Mouse (Mus musculus) kidney, adult 2 months (tissue): ENCODE results near the gene Hsp90aa1. TPM values are rescaled to one million over a fixed set of nuclear protein-coding genes. Genes with fewer than 3 reads are reported as not detected.
"Not testable (repeated sequence)": the region's sequence is repeated elsewhere in the genome, so short reads cannot be mapped to it uniquely, and the experiment has no call there.

Experiments used
- DNase-seq: peaks from one replicate; pipeline ENCODE4 v3.0.0; 2021
- H3K27ac ChIP-seq: fragments of 200-500 bp; 2 replicates; pipeline ENCODE4 v1.5.1; 2012; ENCODE audit warnings: low read depth, low read length, control low read depth, inconsistent platforms; ENCODE audit not compliant: insufficient read depth
- H3K27me3 ChIP-seq: fragments of 200-500 bp; replicated peaks from 2 replicates; pipeline ENCODE4 v1.6.1; 2012; ENCODE audit warnings: mild to moderate bottlenecking, moderate library complexity, low read length, inconsistent platforms; ENCODE audit not compliant: control insufficient read depth, insufficient read depth
- H3K36me3 ChIP-seq: fragments of 200-500 bp; 2 replicates; pipeline ENCODE4 v1.6.1; 2012; ENCODE audit warnings: mild to moderate bottlenecking, moderate library complexity, low read length, inconsistent platforms; ENCODE audit not compliant: control insufficient read depth, insufficient read depth
- H3K4me1 ChIP-seq: fragments of 200-500 bp; 2 replicates; pipeline ENCODE4 v1.6.1; 2011; ENCODE audit warnings: low read length; ENCODE audit not compliant: control insufficient read depth, insufficient read depth
- H3K4me3 ChIP-seq: fragments of 200-500 bp; 2 replicates; pipeline ENCODE4 v1.5.1; 2011; ENCODE audit warnings: mild to moderate bottlenecking, low read depth, low read length, control low read depth; ENCODE audit not compliant: insufficient read depth
- CTCF ChIP-seq: fragments of 200-500 bp; conservative IDR thresholded peaks from 2 replicates; pipeline ENCODE4 v1.5.1; 2011; ENCODE audit warnings: low read depth, mild to moderate bottlenecking, control low read depth, low read length, moderate library complexity, mixed read lengths; ENCODE audit not compliant: insufficient read depth, insufficient read length
- POLR2A ChIP-seq: fragments of 200-500 bp; IDR thresholded peaks from one replicate; pipeline ENCODE4 v1.6.1; 2011; ENCODE audit warnings: low read depth, low read length, control low read depth
- WGBS: fragments of 180-500 bp; shearing (Covaris S2); methylation state at CpG from one replicate; pipeline ENCODE4 v1.1.7; 2018; 5-methylcytosine and 5-hydroxymethylcytosine counted together
- polyA plus RNA-seq: library from polyadenylated mRNA; depleted of rRNA; stranded (reverse); fragments of >200 nt; gene quantifications from 2 replicates; pipeline ENCODE4 v1.2.3, GENCODE M21; 2012

Gene Hsp90aa1
- polyA plus RNA-seq, 1 experiment, result 115 TPM

DNA sequence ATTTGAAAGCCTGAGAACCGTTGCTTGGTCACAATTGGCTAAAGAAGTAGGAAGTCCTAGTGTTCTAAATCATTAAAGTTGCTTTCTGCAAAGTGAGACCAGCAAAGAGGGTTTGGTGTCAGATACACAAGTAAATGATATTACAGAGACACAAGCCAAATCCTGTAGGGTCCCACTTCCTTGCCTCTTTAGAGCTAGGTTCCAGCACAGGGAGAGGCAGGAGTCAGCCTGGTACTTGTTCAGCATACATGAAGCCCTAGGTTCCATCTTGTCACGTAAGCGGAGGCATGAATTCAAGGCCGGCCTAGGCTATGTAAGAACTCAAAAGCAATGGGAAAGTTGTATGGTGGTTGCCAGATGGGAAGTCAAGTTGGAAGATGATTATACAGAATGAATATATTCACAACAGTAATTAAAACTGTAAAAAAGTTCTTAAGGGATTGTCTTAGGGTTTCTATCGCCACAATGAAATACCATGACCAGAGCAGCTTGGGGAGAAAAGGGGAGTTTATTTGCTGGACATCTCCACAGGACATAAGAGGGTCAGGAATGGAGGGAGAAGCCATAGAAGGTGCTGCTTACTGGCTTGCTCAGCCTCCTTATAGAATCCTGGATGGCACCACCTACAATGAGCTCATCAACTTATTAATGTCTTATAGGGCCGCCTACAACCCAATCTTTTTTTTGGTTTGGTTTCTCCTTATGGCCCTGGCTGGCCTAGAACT, 12.4 kb downstream of the Hsp90aa1 start:
- DNase-seq, result no peak
- Histone ChIP-seq H3K4me1 (peaks cover 8% of the 10 kb centered on the region), H3K27me3 (no peaks in the 10 kb centered on the region), H3K36me3 (peaks cover 9% of the 10 kb centered on the region), H3K4me3 (no peak overlapping the region), H3K27ac (no peak overlapping the region)
- no peak for TF ChIP-seq CTCF
- TF ChIP-seq POLR2A, result no peak
- 93% methylated on average over 6 of the region's 6 CpGs for WGBS

DNA sequence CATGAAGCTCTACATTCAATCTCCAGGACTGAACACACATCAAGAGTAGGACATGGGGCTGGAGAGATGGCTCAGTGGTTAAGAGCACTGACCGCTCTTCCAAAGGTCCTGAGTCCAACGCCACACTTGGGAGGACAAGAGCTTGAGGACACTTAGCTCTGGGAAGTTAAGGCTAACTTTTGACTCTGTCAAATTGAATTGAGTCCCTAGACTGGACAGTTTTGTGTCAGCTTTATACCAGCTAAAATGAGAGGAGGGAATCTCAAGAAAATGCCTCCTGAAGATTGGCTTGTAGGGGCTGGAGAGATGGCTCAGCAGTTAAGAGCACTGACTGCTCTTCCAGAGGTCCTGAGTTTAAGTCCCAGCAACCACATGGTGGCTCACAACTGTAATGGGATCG, 13.6 kb downstream of the Hsp90aa1 start:
- H3K27me3 ChIP-seq, H3K27ac ChIP-seq, H3K4me1 ChIP-seq, H3K4me3 ChIP-seq, H3K36me3 ChIP-seq, DNase-seq: not testable (repeated sequence)
- 83% methylated on average over 3 of the region's 3 CpGs for WGBS

DNA sequence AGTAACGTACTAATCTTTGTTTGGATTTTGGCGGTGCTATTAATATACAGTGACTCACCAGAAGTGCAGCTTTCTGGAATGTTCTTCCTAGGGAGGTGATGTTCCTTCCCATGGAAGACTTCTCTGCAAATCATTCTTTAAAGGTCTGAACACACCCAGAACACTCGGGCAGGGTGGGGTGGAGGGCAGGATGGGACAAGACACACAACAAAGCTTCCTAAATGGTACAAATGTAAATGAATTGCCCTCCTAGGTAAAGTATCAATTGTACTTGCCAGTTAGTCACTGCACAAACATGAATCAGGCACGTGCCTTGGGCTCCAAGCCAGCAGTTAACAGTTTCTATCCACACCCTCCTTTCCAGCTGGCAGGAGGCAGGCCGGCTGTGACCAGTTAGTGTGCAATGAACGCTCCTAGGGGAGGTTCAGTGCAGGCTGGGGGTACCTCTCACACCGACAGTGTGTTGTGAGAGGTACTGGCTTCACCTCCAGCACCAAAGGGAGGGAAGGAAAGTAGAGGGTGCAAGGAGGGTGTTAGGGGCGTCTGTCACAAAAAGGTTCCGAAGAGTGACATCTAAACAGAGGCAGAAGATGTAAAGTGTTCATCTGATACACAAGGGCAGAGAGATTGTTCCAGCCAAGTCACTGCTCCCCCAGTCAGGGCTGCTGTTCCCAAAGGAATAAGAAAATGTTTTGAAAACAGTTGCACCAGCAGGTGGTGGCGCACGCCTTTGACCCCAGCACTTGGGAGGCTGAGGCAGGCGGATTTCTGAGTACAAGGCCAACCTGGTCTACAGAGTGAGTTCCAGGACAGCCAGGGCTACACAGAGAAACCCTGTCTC, 14.4 kb downstream of the Hsp90aa1 start:
- H3K27me3 ChIP-seq, result no peaks in the 10 kb centered on the region
- no peak overlapping the region for H3K4me3 ChIP-seq
- WGBS, result 36% methylated on average over 12 of the region's 12 CpGs
- DNase-seq, result peak; percentile 91
- H3K4me1 ChIP-seq, result peaks cover 8% of the 10 kb centered on the region
- peaks cover 7% of the 10 kb centered on the region for H3K36me3 ChIP-seq
- TF ChIP-seq POLR2A (no peak), CTCF (no peak)
- peak overlapping the region; percentile 68 for H3K27ac ChIP-seq

DNA sequence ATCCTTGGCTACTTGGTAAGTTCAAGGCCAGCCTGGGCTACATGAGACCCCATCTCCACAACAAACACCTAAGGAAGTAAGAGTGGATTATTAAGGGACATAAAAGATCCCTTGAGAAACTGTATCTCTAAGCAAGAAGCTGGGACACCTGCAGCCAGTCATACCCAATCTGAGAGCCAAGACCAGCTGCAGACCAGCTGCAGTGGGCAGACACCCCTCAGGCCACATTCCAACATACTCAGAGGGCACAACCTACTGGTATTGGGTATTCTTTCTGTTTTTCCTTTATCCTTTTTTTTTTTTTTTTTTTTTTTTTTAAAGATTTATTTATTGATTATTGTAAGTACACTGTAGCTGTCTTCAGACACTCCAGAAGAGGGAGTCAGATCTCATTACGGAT, 18.9 kb downstream of the Hsp90aa1 start:
- H3K4me1 ChIP-seq, result peaks cover 8% of the 10 kb centered on the region
- no peak for TF ChIP-seq CTCF
- TF ChIP-seq POLR2A, result no peak
- no peak overlapping the region for H3K4me3 ChIP-seq
- no peak for DNase-seq
- 100% methylated on average over 1 of the region's 1 CpGs for WGBS
- H3K36me3 ChIP-seq, result no peaks in the 10 kb centered on the region
- H3K27ac ChIP-seq, result no peak overlapping the region
- H3K27me3 ChIP-seq, result no peaks in the 10 kb centered on the region

DNA sequence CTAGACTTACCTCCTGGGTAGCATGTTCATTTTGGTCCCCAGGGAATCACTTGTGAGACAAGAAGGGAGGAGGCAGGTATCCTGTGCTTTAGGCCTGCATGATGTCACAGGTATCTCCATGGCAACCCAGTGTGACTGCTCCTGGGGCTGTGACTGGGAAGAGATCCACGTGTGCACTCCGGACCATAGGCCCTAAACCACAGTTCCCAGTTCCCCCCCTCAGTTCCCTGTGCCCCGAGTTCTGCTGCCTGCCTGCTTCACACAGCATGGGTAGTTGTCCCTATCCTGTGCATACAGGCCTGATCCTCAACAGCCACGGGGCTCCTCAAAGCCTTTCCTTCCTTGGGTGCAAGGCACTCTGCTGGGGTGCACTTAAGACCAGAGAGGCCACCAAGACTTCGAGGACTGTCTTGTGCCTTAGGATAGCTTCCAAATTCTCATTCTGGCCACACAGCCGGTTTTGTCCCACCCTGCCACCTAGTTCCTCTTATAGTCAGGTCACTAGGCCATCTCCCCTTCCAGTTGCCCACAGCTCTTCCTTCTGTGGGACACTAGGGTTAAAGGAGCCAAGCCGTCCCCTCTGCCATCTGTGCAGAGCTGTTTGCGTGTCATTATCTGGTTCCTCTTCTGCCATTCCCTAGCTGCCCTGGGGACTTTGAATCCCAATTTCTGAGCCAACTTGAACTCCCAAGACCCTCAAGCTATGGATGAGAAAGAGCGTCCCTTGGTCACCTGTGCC, 19.8 kb downstream of the Hsp90aa1 start, which contains the start of gene 1700001K19Rik:
TSS of gene 1700001K19Rik (minus strand) at position 59 of the 739 bp plus-strand sequence.
- Histone ChIP-seq H3K36me3 (no peaks in the 10 kb centered on the region), H3K27ac (no peak within 1 kb of the TSS), H3K27me3 (no peaks in the 10 kb centered on the region), H3K4me3 (no peak within 1 kb of the TSS), H3K4me1 (0 out of 2 replicates have a peak, but pooled peaks cover under 1% of the 10 kb centered on the region)
- 79% methylated on average over 9 of the region's 9 CpGs for WGBS
- TF ChIP-seq CTCF, result no peak
- no peak for TF ChIP-seq POLR2A
- no peak for DNase-seq

DNA sequence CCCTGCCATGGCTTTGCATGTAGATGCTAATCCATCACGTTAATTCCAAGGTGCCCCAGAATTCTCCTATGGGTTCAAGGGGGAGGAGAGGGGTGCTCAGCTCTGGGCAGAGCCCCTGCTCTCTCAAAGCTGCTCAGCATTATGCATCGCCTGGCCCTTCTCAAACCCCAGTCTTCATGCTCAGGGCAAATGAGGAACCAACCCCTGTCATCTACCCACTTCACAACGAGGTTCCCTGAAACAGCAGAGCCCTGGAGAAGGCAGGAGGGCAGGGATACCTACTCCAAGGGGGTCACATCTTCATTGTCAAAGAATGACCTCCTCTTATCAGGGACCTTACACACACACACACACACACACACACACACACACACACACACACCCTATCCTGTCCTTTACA, 20.6 kb downstream of the Hsp90aa1 start:
- no peaks in the 10 kb centered on the region for H3K36me3 ChIP-seq
- H3K27ac ChIP-seq, result no peak overlapping the region
- no peaks in the 10 kb centered on the region for H3K4me1 ChIP-seq
- DNase-seq, result no peak
- TF ChIP-seq POLR2A (no peak), CTCF (no peak)
- 64% methylated on average over 3 of the region's 3 CpGs for WGBS
- H3K4me3 ChIP-seq, result no peak overlapping the region
- H3K27me3 ChIP-seq, result no peaks in the 10 kb centered on the region

DNA sequence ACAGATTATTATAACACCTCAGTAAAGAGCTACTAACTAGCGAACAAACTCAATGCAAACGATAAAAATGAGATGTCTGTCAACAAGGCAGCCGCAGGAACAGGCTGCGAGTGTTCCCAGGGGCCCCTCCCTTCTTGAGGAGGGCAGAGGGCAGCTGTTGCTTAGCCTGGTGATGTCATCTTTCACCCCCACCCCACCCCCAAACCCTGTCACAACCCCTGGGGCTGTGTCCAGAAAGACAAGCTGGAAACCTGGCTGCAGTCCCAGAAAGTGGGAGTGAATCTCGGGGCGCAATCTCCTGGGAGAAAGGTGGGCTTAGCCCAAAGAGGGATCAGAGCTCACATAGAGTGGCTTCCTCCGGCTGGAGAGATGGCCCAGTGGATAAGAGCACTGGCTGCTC, 21.3 kb downstream of the Hsp90aa1 start:
- no peak overlapping the region for H3K27ac ChIP-seq
- no peak for DNase-seq
- no peaks in the 10 kb centered on the region for H3K27me3 ChIP-seq
- 47% methylated on average over 7 of the region's 7 CpGs for WGBS
- no peaks in the 10 kb centered on the region for H3K4me1 ChIP-seq
- no peak overlapping the region for H3K4me3 ChIP-seq
- TF ChIP-seq POLR2A, result no peak
- no peak for TF ChIP-seq CTCF
- H3K36me3 ChIP-seq, result no peaks in the 10 kb centered on the region
